Mouse (Mus musculus): ENCODE data around the gene Grik1.

The Grik1 gene

GRCm38 (mm10) chr16:87861722-87862121 is 428.3 kb downstream of the Grik1 start:
- no peak for DNase-seq (ENCODE audit: extremely low spot score)

GRCm38 (mm10) chr16:87853451-87854085 is 436.5 kb downstream of the Grik1 start:
- no peak for DNase-seq (ENCODE audit: extremely low spot score)

GRCm38 (mm10) chr16:87851550-87851949 is 438.5 kb downstream of the Grik1 start:
- DNase-seq (ENCODE audit: extremely low spot score) = no peak

GRCm38 (mm10) chr16:87848799-87849198 is 441.3 kb downstream of the Grik1 start:
- DNase-seq (ENCODE audit: extremely low spot score) = no peak

All from embryo, embryonic 9.5 days (tissue).